Mouse (Mus musculus) T-helper 17 cell (primary cell): ENCODE results near the gene Nod2.

ENCODE experiments used
- in situ Hi-C, 2 experiments: fragments of 300-600 bp; cut with MboI, MseI; formaldehyde crosslinking; loops; 1 replicate in 1 of 2; 2 replicates in 1 of 2; pipeline ENCODE4 v1.15.1; 2025; ENCODE audit warnings: high pct_unique_total_duplicates in 2 of 2

Gene Nod2

DNA sequence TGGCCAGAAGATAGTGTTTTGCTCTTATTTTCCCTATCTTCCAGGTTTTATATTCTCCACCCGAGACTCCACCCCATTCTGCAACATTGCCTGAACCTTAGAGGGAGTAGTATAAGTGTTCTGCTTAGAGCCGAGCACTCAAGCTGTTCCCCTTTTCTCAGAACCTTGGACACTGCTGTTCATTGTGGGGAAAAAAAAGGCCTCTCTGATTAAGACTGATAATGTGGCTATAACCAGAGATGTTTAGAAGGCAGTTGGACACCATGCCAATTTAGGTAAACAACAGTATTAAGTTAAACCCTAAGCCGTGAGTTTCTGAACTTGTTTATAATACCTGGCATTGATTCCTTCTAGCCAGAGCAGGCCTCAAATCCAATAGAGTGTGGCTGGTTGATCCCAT, 55.7 kb downstream of the Nod2 start:
- in situ Hi-C loops: no loop called here

- in situ Hi-C loops: no loop called here
Observed at GRCm38 (mm10) chr8:88723256-88723963, 76.3 kb downstream of the Nod2 start.
